Mouse (Mus musculus): ENCODE measurements around the gene Fads6. TPM values are rescaled to one million over a fixed set of nuclear protein-coding genes. Genes with fewer than 3 reads are reported as not detected.

The Fads6 gene
- polyA plus RNA-seq, 1 experiment, result 15.3 TPM

DNA sequence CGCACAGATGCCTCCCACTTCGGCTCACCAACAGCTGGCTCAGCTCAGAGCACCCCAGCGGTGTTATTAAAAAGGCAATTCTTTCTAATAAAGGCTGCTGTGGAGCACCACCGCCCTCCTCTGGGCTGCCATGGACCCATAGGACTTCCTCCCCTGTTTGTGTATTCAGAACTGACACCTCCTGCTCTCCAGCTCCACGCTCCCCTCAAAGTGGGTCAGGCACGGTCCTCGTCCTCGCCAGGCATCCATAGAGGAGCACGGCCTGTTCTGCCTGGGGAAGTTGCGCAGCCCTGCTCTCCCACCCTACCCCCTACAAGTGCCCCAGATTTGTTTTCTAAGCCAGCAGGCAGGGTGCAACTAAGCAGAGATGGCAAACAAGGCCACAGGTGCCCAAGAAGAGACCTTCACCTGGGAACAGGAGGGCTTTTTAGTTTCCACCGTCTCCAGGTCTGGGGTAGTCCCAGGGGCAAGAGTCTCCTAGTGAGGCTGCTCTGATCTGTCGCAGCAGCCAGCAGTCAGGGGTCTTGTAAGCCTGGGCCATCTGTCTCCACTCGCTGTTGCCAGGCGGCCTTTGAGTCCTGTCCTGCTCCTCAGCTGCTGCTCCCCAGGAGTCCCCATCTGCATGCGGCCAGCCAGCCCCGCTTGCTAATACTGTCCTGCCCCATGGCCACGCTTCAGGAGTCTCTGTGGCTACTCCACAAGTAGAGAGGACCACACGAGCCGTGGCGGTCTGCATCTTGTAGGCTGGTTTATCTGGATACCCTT, 63.8 kb downstream of the Fads6 start:
- TF ChIP-seq POLR2A (IDR thresholded peaks at IDR 0.05; ENCODE audit: extremely low read depth, insufficient read depth, low read length) (no peak), CTCF (IDR thresholded peaks at IDR 0.05; ENCODE audit: extremely low read depth, insufficient read depth, low read length) (peak; percentile 35)
- Histone ChIP-seq H3K4me3 (ENCODE audit: insufficient read depth, low read length) (no peak overlapping the region), H3K27ac (ENCODE audit: insufficient read depth, low read length) (peak overlapping the region; percentile 82), H3K4me1 (ENCODE audit: control insufficient read depth, insufficient read depth, low read length) (no peaks in the 10 kb centered on the region)

DNA sequence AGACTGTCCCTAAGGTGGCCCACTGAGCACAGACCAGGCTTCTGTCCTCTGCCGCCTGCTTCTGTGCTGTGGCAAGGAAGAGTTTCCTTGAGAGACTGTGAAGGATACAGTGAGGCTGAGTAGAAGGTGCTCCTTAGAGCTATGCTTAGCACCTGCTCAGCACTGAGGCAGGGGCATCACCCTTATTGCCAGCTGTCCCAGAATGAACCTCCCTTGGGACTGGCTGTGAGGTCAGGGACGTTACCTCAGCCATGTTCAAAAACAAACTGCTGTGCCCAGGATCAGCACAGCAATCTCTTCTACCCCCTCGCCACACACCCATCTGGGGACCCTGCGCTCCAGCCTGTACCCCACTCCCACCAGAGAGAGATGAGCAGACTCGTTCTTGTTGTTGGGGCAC, 64.6 kb downstream of the Fads6 start:
- H3K4me1 ChIP-seq (ENCODE audit: control insufficient read depth, insufficient read depth, low read length), result no peaks in the 10 kb centered on the region
- TF ChIP-seq CTCF (IDR thresholded peaks at IDR 0.05; ENCODE audit: extremely low read depth, insufficient read depth, low read length), result no peak
- TF ChIP-seq POLR2A (IDR thresholded peaks at IDR 0.05; ENCODE audit: extremely low read depth, insufficient read depth, low read length), result no peak
- 0 out of 2 replicates have a peak overlapping the region, but pooled peaks have one; percentile 43 for H3K27ac ChIP-seq (ENCODE audit: insufficient read depth, low read length)
- no peak overlapping the region for H3K4me3 ChIP-seq (ENCODE audit: insufficient read depth, low read length)

DNA sequence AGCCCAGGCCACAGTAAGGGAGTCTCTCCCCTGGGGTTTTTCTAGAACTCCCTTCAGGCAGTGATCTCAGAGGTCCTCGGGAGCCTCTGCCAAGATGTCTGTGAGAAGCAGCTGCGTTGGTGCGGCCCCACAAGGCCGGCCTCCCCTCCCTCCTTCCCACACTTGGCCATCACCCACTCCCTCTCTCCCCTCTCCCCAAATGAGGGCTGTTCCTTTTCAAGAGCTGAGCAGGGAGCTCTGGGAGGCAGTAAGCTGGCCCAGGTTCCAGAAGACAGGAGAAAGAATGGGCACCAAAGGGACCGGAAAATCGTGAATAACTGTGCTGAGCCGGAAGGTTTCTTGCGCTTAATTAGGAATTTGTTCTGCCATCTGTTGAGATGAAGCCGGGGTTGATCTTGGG, 65.5 kb downstream of the Fads6 start:
- TF ChIP-seq CTCF (IDR thresholded peaks at IDR 0.05; ENCODE audit: extremely low read depth, insufficient read depth, low read length) (no peak), POLR2A (IDR thresholded peaks at IDR 0.05; ENCODE audit: extremely low read depth, insufficient read depth, low read length) (no peak)
- Histone ChIP-seq H3K4me3 (ENCODE audit: insufficient read depth, low read length) (no peak overlapping the region), H3K4me1 (ENCODE audit: control insufficient read depth, insufficient read depth, low read length) (0 out of 2 replicates have a peak, but pooled peaks cover 2% of the 10 kb centered on the region), H3K27ac (ENCODE audit: insufficient read depth, low read length) (no peak overlapping the region)

GRCm38 (mm10) chr11:115231168-115231915, 66.1 kb downstream of the Fads6 start:
- Histone ChIP-seq H3K4me3 (ENCODE audit: insufficient read depth, low read length) (no peak overlapping the region), H3K27ac (ENCODE audit: insufficient read depth, low read length) (peak overlapping the region; percentile 64; the same call in 1 of the 2 replicates), H3K4me1 (ENCODE audit: control insufficient read depth, insufficient read depth, low read length) (0 out of 2 replicates have a peak, but pooled peaks cover 2% of the 10 kb centered on the region)
- no peak for TF ChIP-seq POLR2A (IDR thresholded peaks at IDR 0.05; ENCODE audit: extremely low read depth, insufficient read depth, low read length)
- TF ChIP-seq CTCF (IDR thresholded peaks at IDR 0.05; ENCODE audit: extremely low read depth, insufficient read depth, low read length), result no peak

Other genes with a start within 250 kb of the Fads6 start
- 1.0 and 1.2 TPM in 2 replicates for gene Cd300ld3, start 249.3 kb downstream of the Fads6 start, polyA plus RNA-seq (2012; rRNA removed)
- gene Cd300e, start 235.5 kb downstream of the Fads6 start, polyA plus RNA-seq (2012; rRNA removed), result 0.09 and 0.17 TPM in 2 replicates
- 2.5 and 2.9 TPM in 2 replicates for gene Rab37, start 206.2 kb downstream of the Fads6 start, polyA plus RNA-seq (2012; rRNA removed)
- gene Cd300lf, start 163.7 kb downstream of the Fads6 start, polyA plus RNA-seq (2012; rRNA removed), result 0.08 TPM in 2 replicates
- 73.8 and 74.1 TPM in 2 replicates for gene Slc9a3r1, start 134.3 kb downstream of the Fads6 start, polyA plus RNA-seq (2012; rRNA removed)
- 9.5 and 10.3 TPM in 2 replicates for gene Tmem104, start 110.2 kb downstream of the Fads6 start, polyA plus RNA-seq (2012; rRNA removed)
- 40.9 and 43.2 TPM in 2 replicates for gene Nat9, start 109.8 kb downstream of the Fads6 start, polyA plus RNA-seq (2012; rRNA removed)
- 35.8 and 37.4 TPM in 2 replicates for gene Grin2c, start 30.4 kb downstream of the Fads6 start, polyA plus RNA-seq (2012; rRNA removed)
- 32.6 and 33.4 TPM in 2 replicates for gene Fdxr, start 20.6 kb downstream of the Fads6 start, polyA plus RNA-seq (2012; rRNA removed)
- gene Otop2, start 9.5 kb upstream of the Fads6 start, polyA plus RNA-seq (2012; rRNA removed), result 2.2 and 3.4 TPM in 2 replicates
- gene Ush1g, start 24.4 kb upstream of the Fads6 start, polyA plus RNA-seq (2012; rRNA removed), result 0.40 and 0.44 TPM in 2 replicates
- gene Otop3, start 37.1 kb upstream of the Fads6 start, polyA plus RNA-seq (2012; rRNA removed), result 0.06 TPM in 1 of 2 replicates, not detected in the other
- gene Hid1, start 70.1 kb upstream of the Fads6 start, polyA plus RNA-seq (2012; rRNA removed), result 102 and 103 TPM in 2 replicates
- gene Cdr2l, start 84.3 kb upstream of the Fads6 start, polyA plus RNA-seq (2012; rRNA removed), result 20.6 and 21.5 TPM in 2 replicates
- 121 and 124 TPM in 2 replicates for gene Mrpl58, start 106.1 kb upstream of the Fads6 start, polyA plus RNA-seq (2012; rRNA removed)
- 720 and 722 TPM in 2 replicates for gene Atp5h, start 122.3 kb upstream of the Fads6 start, polyA plus RNA-seq (2012; rRNA removed)
- gene Kctd2, start 122.5 kb upstream of the Fads6 start, polyA plus RNA-seq (2012; rRNA removed), result 75.0 and 81.1 TPM in 2 replicates
- not detected in 2 replicates for gene Trim80, start 142.9 kb upstream of the Fads6 start, polyA plus RNA-seq (2012; rRNA removed)
- not detected in 2 replicates for gene Slc16a5, start 164.8 kb upstream of the Fads6 start, polyA plus RNA-seq (2012; rRNA removed)
- 8.7 and 11.7 TPM in 2 replicates for gene Armc7, start 178.0 kb upstream of the Fads6 start, polyA plus RNA-seq (2012; rRNA removed)
- 85.5 and 85.8 TPM in 2 replicates for gene Nt5c, start 194.2 kb upstream of the Fads6 start, polyA plus RNA-seq (2012; rRNA removed)
- 206 and 211 TPM in 2 replicates for gene Jpt1, start 216.7 kb upstream of the Fads6 start, polyA plus RNA-seq (2012; rRNA removed)
- 329 and 331 TPM in 2 replicates for gene Sumo2, start 238.6 kb upstream of the Fads6 start, polyA plus RNA-seq (2012; rRNA removed)

Measured in cortical plate, adult 2 months (tissue).